Mouse (Mus musculus) midbrain, embryonic 12.5 days (tissue): Measurements from ENCODE around the gene Rhbdl3. TPM values are rescaled to one million over a fixed set of nuclear protein-coding genes. Genes with fewer than 3 reads are reported as not detected.
"Not testable (repeated sequence)": the region's sequence is repeated elsewhere in the genome, so short reads cannot be mapped to it uniquely, and the experiment has no call there.

Experiments
- ATAC-seq: fragments of 200-750 bp; cut with Nextera tagmentation; 2 replicates; pipeline ENCODE4 v1.8.0; 2017; ENCODE audit warnings: low read depth, moderate TSS enrichment, moderate library complexity; ENCODE audit not compliant: low FRiP score
- H3K27ac ChIP-seq: fragments of 300-500 bp; sonication (generic); replicated peaks from 2 replicates; pipeline ENCODE4 v1.5.1; 2016; ENCODE audit warnings: mild to moderate bottlenecking
- H3K27me3 ChIP-seq: fragments of 300-500 bp; sonication (generic); 2 replicates; pipeline ENCODE4 v1.6.1; 2016; ENCODE audit warnings: mild to moderate bottlenecking
- H3K36me3 ChIP-seq: fragments of 300-500 bp; sonication (generic); 2 replicates; pipeline ENCODE4 v1.6.1; 2016
- H3K4me1 ChIP-seq: fragments of 300-500 bp; sonication (generic); 2 replicates; pipeline ENCODE4 v1.6.1; 2016
- H3K4me2 ChIP-seq: fragments of 300-500 bp; sonication (generic); replicated peaks from 2 replicates; pipeline ENCODE4 v1.6.1; 2016; ENCODE audit warnings: mild to moderate bottlenecking, moderate library complexity
- H3K4me3 ChIP-seq: fragments of 300-500 bp; sonication (generic); 2 replicates; pipeline ENCODE4 v1.5.1; 2016; ENCODE audit warnings: mild to moderate bottlenecking
- H3K9ac ChIP-seq: fragments of 300-500 bp; sonication (generic); replicated peaks from 2 replicates; pipeline ENCODE4 v1.6.1; 2016; ENCODE audit warnings: mild to moderate bottlenecking, moderate library complexity
- H3K9me3 ChIP-seq: fragments of 300-500 bp; sonication (generic); 2 replicates; pipeline ENCODE4 v1.6.1; 2016; ENCODE audit warnings: mild to moderate bottlenecking
- WGBS: fragments of 180-500 bp; shearing (Covaris S2); methylation state at CpG from one replicate; pipeline ENCODE4 v1.1.7; 2016; 5-methylcytosine and 5-hydroxymethylcytosine counted together
- polyA plus RNA-seq: library from polyadenylated mRNA; unstranded; fragments of >200 nt; fragmentation: Nextera tagmentation; extraction: Ambion mirVana; gene quantifications from 2 replicates; pipeline ENCODE4 v1.2.1, GENCODE M21; 2016

The Rhbdl3 gene
- polyA plus RNA-seq, 1 experiment from 2014 or later, result 30.1 TPM

- peaks cover 8% of the 10 kb centered on the region for H3K4me1 ChIP-seq
- H3K4me2 ChIP-seq, result peak overlapping the region; percentile 77
- peaks cover 20% of the 10 kb centered on the region for H3K36me3 ChIP-seq
- no peak overlapping the region for H3K27ac ChIP-seq
- no peak overlapping the region for H3K4me3 ChIP-seq
- ATAC-seq, result no peak
- no peaks in the 10 kb centered on the region for H3K27me3 ChIP-seq
- 81% methylated on average over 4 of the region's 4 CpGs for WGBS
- H3K9ac ChIP-seq, result no peak overlapping the region
- H3K9me3 ChIP-seq, result no peaks in the 10 kb centered on the region
Measured at GRCm38 (mm10) chr11:80376651-80377050, 75.9 kb downstream of the Rhbdl3 start.

GRCm38 (mm10) chr11:80377712-80378451, 77.2 kb downstream of the Rhbdl3 start, which contains the start of gene 5730455P16Rik:
Gene 5730455P16Rik (minus strand): TSS chr11:80378034.
- H3K4me1 ChIP-seq, result peaks cover 8% of the 10 kb centered on the region
- WGBS, result 2% methylated on average over 43 of the region's 43 CpGs
- peak within 1 kb of the TSS; percentile 77 for H3K4me2 ChIP-seq
- peak within 1 kb of the TSS; percentile 85 for H3K4me3 ChIP-seq
- peak within 1 kb of the TSS; percentile 96 for H3K9ac ChIP-seq
- H3K27ac ChIP-seq, result peak within 1 kb of the TSS; percentile 96
- peaks cover 17% of the 10 kb centered on the region for H3K36me3 ChIP-seq
- ATAC-seq, result peak; percentile 83
- H3K9me3 ChIP-seq, result no peaks in the 10 kb centered on the region
- H3K27me3 ChIP-seq, result no peaks in the 10 kb centered on the region

- WGBS, result 60% methylated on average over 2 of the region's 2 CpGs
- not testable (repeated sequence) for H3K9me3 ChIP-seq
- H3K27ac ChIP-seq, result peak overlapping the region; percentile 96
Measured at GRCm38 (mm10) chr11:80378452-80379068, 77.8 kb downstream of the Rhbdl3 start.

GRCm38 (mm10) chr11:80379184-80379583, 78.5 kb downstream of the Rhbdl3 start:
- H3K36me3 ChIP-seq, result not testable (repeated sequence)
- WGBS, result 95% methylated on average over 7 of the region's 7 CpGs

More at GRCm38 (mm10) chr11:80378452-80379068, 77.8 kb downstream of the Rhbdl3 start:
- not testable (repeated sequence) for H3K27me3 ChIP-seq, H3K4me1 ChIP-seq, H3K9ac ChIP-seq, ATAC-seq
- peak overlapping the region; percentile 77 for H3K4me2 ChIP-seq
- H3K4me3 ChIP-seq, result peak overlapping the region; percentile 85
- peaks cover 11% of the 10 kb centered on the region for H3K36me3 ChIP-seq

GRCm38 (mm10) chr11:80382626-80383018, 81.9 kb downstream of the Rhbdl3 start:
- Histone ChIP-seq H3K4me2 (peak overlapping the region; percentile 69), H3K9ac (peak overlapping the region; percentile 67), H3K4me3 (peak overlapping the region; percentile 92), H3K27me3 (no peaks in the 10 kb centered on the region), H3K4me1 (peaks cover 25% of the 10 kb centered on the region), H3K9me3 (no peaks in the 10 kb centered on the region), H3K36me3 (peaks cover 15% of the 10 kb centered on the region), H3K27ac (peak overlapping the region; percentile 88)
- ATAC-seq, result no peak
- WGBS, result 6% methylated on average over 12 of the region's 12 CpGs

More at GRCm38 (mm10) chr11:80379184-80379583, 78.5 kb downstream of the Rhbdl3 start:
- H3K9me3 ChIP-seq, H3K27me3 ChIP-seq, H3K9ac ChIP-seq, H3K4me3 ChIP-seq, H3K27ac ChIP-seq, H3K4me2 ChIP-seq, H3K4me1 ChIP-seq, ATAC-seq: not testable (repeated sequence)

- ATAC-seq, result peak; percentile 95
- H3K9ac ChIP-seq, result peak within 1 kb of the TSS; percentile 97
- H3K27ac ChIP-seq, result peak within 1 kb of the TSS; percentile 88
- WGBS, result under 1% methylated on average over 33 of the region's 33 CpGs
- H3K4me2 ChIP-seq, result peak within 1 kb of the TSS; percentile 84
- H3K4me1 ChIP-seq, result peaks cover 25% of the 10 kb centered on the region
- peak within 1 kb of the TSS; percentile 92 for H3K4me3 ChIP-seq
- no peaks in the 10 kb centered on the region for H3K27me3 ChIP-seq
- no peaks in the 10 kb centered on the region for H3K9me3 ChIP-seq
- peaks cover 20% of the 10 kb centered on the region for H3K36me3 ChIP-seq
Measured at GRCm38 (mm10) chr11:80383019-80383625, 82.4 kb downstream of the Rhbdl3 start, which contains the start of gene Zfp207. Gene Zfp207 (plus strand): TSS chr11:80383279.

GRCm38 (mm10) chr11:80383626-80384046, 82.9 kb downstream of the Rhbdl3 start:
- WGBS, result under 1% methylated on average over 20 of the region's 20 CpGs
- Histone ChIP-seq H3K9me3 (no peaks in the 10 kb centered on the region), H3K4me3 (peak overlapping the region; percentile 92), H3K4me1 (peaks cover 25% of the 10 kb centered on the region), H3K4me2 (peak overlapping the region; percentile 69), H3K9ac (peak overlapping the region; percentile 97), H3K36me3 (peaks cover 24% of the 10 kb centered on the region), H3K27ac (peak overlapping the region; percentile 88), H3K27me3 (no peaks in the 10 kb centered on the region)
- peak; percentile 13; the same call in 1 of the 2 replicates for ATAC-seq

- Histone ChIP-seq H3K27ac (no peak overlapping the region), H3K36me3 (peaks cover 30% of the 10 kb centered on the region), H3K9me3 (no peaks in the 10 kb centered on the region), H3K4me1 (peaks cover 25% of the 10 kb centered on the region), H3K4me3 (peak overlapping the region; percentile 92), H3K9ac (peak overlapping the region; percentile 58), H3K4me2 (peak overlapping the region; percentile 84), H3K27me3 (no peaks in the 10 kb centered on the region)
- ATAC-seq, result no peak
Measured at GRCm38 (mm10) chr11:80384461-80384860, 83.7 kb downstream of the Rhbdl3 start.

- Histone ChIP-seq H3K4me2 (peak overlapping the region; percentile 84), H3K9ac (peak overlapping the region; percentile 58), H3K9me3 (no peaks in the 10 kb centered on the region), H3K4me3 (peak overlapping the region; percentile 92), H3K36me3 (peaks cover 35% of the 10 kb centered on the region), H3K4me1 (peaks cover 25% of the 10 kb centered on the region), H3K27me3 (no peaks in the 10 kb centered on the region), H3K27ac (no peak overlapping the region)
- ATAC-seq, result no peak
- 67% methylated on average over 4 of the region's 4 CpGs for WGBS
Measured at GRCm38 (mm10) chr11:80385055-80385454, 84.3 kb downstream of the Rhbdl3 start.

GRCm38 (mm10) chr11:80386790-80387189, 86.1 kb downstream of the Rhbdl3 start:
- Histone ChIP-seq H3K4me2 (peak overlapping the region; percentile 84), H3K9me3 (no peaks in the 10 kb centered on the region), H3K4me1 (peaks cover 25% of the 10 kb centered on the region), H3K4me3 (no peak overlapping the region), H3K9ac (no peak overlapping the region), H3K27me3 (no peaks in the 10 kb centered on the region), H3K36me3 (peaks cover 48% of the 10 kb centered on the region), H3K27ac (no peak overlapping the region)
- WGBS, result 79% methylated on average over 2 of the region's 2 CpGs
- no peak for ATAC-seq

GRCm38 (mm10) chr11:80389885-80390284, 89.2 kb downstream of the Rhbdl3 start:
- no peak overlapping the region for H3K27ac ChIP-seq
- H3K4me2 ChIP-seq, result no peak overlapping the region
- peaks cover 20% of the 10 kb centered on the region for H3K4me1 ChIP-seq
- ATAC-seq, result no peak
- H3K4me3 ChIP-seq, result no peak overlapping the region
- no peaks in the 10 kb centered on the region for H3K9me3 ChIP-seq
- H3K36me3 ChIP-seq, result peaks cover 66% of the 10 kb centered on the region
- WGBS, result 87% methylated on average over 1 of the region's 1 CpGs
- no peaks in the 10 kb centered on the region for H3K27me3 ChIP-seq
- no peak overlapping the region for H3K9ac ChIP-seq
